Mouse (Mus musculus) CH12.LX (cell line): ENCODE measurements around the gene Anks1b. TPM values are rescaled to one million over a fixed set of nuclear protein-coding genes. Genes with fewer than 3 reads are reported as not detected.

Experiments used
- DNase-seq: peaks from one replicate; pipeline ENCODE4 v3.0.0-alpha.2; 2013; ENCODE audit errors: extremely low read depth
- H3K27ac ChIP-seq: 2 replicates; pipeline ENCODE4 v1.5.1; 2012; ENCODE audit warnings: low read depth, mild to moderate bottlenecking, control low read depth, moderate library complexity; ENCODE audit not compliant: insufficient read depth
- H3K27me3 ChIP-seq: replicated peaks from 2 replicates; pipeline ENCODE3; 2012; ENCODE audit warnings: inconsistent platforms
- H3K36me3 ChIP-seq, 2 experiments: replicated peaks in 1 of 2; 2 replicates each; pipeline versions ENCODE3 to v1.6.1; 2012; ENCODE audit warnings: inconsistent platforms in 1 of 2, low read length in 1 of 2, mild to moderate bottlenecking in 1 of 2, mixed read lengths in 1 of 2, moderate library complexity in 1 of 2; ENCODE audit not compliant: control insufficient read depth in 1 of 2, insufficient read depth in 1 of 2
- H3K4me1 ChIP-seq, 2 experiments: 2 replicates each; pipeline ENCODE4 v1.6.1; 2012; ENCODE audit warnings: inconsistent platforms in 1 of 2, moderate library complexity in 1 of 2; ENCODE audit not compliant: insufficient read depth in 2 of 2, control insufficient read depth in 1 of 2
- H3K4me2 ChIP-seq: 2 replicates; pipeline ENCODE4 v1.6.1; 2012; ENCODE audit warnings: low read depth, mild to moderate bottlenecking, control low read depth; ENCODE audit not compliant: poor library complexity, insufficient read depth, severe bottlenecking
- H3K4me3 ChIP-seq, 3 experiments: fragments of 150-350 bp in 1 of 3; sonication (generic) in 1 of 3; replicated peaks in 1 of 3; 2 replicates each; pipeline versions ENCODE3 to v1.5.1; 2011 to 2012; ENCODE audit warnings: low read depth in 2 of 3, low read length in 2 of 3, mild to moderate bottlenecking in 2 of 3, moderate library complexity in 2 of 3, control low read depth in 1 of 3, improper control_type of control experiment in 1 of 3, inconsistent platforms in 1 of 3, mixed read lengths in 1 of 3; ENCODE audit not compliant: poor library complexity in 1 of 3
- H3K79me2 ChIP-seq: replicated peaks from 2 replicates; pipeline ENCODE4 v1.6.1; 2012; ENCODE audit warnings: mild to moderate bottlenecking, moderate library complexity; ENCODE audit not compliant: control insufficient read depth, poor library complexity, insufficient read depth, severe bottlenecking; ENCODE audit errors: extremely low read depth
- H3K9ac ChIP-seq: 2 replicates; pipeline ENCODE4 v1.6.1; 2012; ENCODE audit warnings: low read depth, mild to moderate bottlenecking, control low read depth, moderate library complexity; ENCODE audit not compliant: insufficient read depth
- H3K9me3 ChIP-seq: replicated peaks from 2 replicates; pipeline ENCODE3; 2012; ENCODE audit warnings: low read length, inconsistent platforms, mixed read lengths
- BHLHE40 ChIP-seq: IDR thresholded peaks from 2 replicates; pipeline ENCODE4 v1.6.1; 2011; ENCODE audit warnings: mild to moderate bottlenecking, low read depth, low read length, improper control_type of control experiment
- CHD2 ChIP-seq: IDR thresholded peaks from 2 replicates; pipeline ENCODE4 v1.6.1; 2011; ENCODE audit warnings: low read length, improper control_type of control experiment
- CTCF ChIP-seq, 2 experiments: IDR thresholded peaks in 1 of 2; conservative IDR thresholded peaks in 1 of 2; 2 replicates each; pipeline ENCODE4 v1.5.1; 2011 to 2012; ENCODE audit warnings: low read depth in 2 of 2, low read length in 2 of 2, improper control_type of control experiment in 1 of 2, inconsistent platforms in 1 of 2, mild to moderate bottlenecking in 1 of 2, moderate library complexity in 1 of 2
- E2F4 ChIP-seq: IDR thresholded peaks from 2 replicates; pipeline ENCODE4 v1.6.1; 2011; ENCODE audit warnings: low read depth, low read length, improper control_type of control experiment; ENCODE audit not compliant: insufficient replicate concordance
- ELF1 ChIP-seq: IDR thresholded peaks from 2 replicates; pipeline ENCODE4 v1.6.1; 2014; ENCODE audit warnings: low read depth, mild to moderate bottlenecking, inconsistent platforms, low read length, improper control_type of control experiment
- GABPA ChIP-seq: IDR thresholded peaks from 2 replicates; pipeline ENCODE4 v1.6.1; 2012; ENCODE audit warnings: low read depth, low read length, improper control_type of control experiment, inconsistent platforms; ENCODE audit not compliant: insufficient replicate concordance
- HCFC1 ChIP-seq: IDR thresholded peaks from 2 replicates; pipeline ENCODE4 v1.6.1; 2012; ENCODE audit warnings: low read depth, mild to moderate bottlenecking, inconsistent platforms, low read length, improper control_type of control experiment
- IRF4 ChIP-seq: IDR thresholded peaks from 2 replicates; pipeline ENCODE4 v1.6.1; 2014; ENCODE audit warnings: low read depth, mild to moderate bottlenecking, inconsistent platforms, low read length, improper control_type of control experiment
- MAFK ChIP-seq: IDR thresholded peaks from 2 replicates; pipeline ENCODE4 v1.6.1; 2011; ENCODE audit warnings: low read length, improper control_type of control experiment; ENCODE audit not compliant: insufficient replicate concordance
- MAX ChIP-seq: IDR thresholded peaks from 2 replicates; pipeline ENCODE4 v1.6.1; 2011; ENCODE audit warnings: low read length, improper control_type of control experiment
- MEF2A ChIP-seq: IDR thresholded peaks from 2 replicates; pipeline ENCODE4 v1.6.1; 2014; ENCODE audit warnings: low read depth, mild to moderate bottlenecking, inconsistent platforms, low read length, improper control_type of control experiment, borderline replicate concordance
- MYC ChIP-seq: IDR thresholded peaks from 2 replicates; pipeline ENCODE4 v1.6.1; 2011; ENCODE audit warnings: low read depth, mild to moderate bottlenecking, improper control_type of control experiment, low read length
- NRF1 ChIP-seq: IDR thresholded peaks from 2 replicates; pipeline ENCODE4 v1.6.1; 2014; ENCODE audit warnings: low read depth, mild to moderate bottlenecking, inconsistent platforms, low read length, improper control_type of control experiment, moderate library complexity
- PAX5 ChIP-seq: IDR thresholded peaks from 2 replicates; pipeline ENCODE4 v1.6.1; 2012; ENCODE audit warnings: low read length, inconsistent platforms, mixed read lengths
- POLR2A ChIP-seq: IDR thresholded peaks from 2 replicates; pipeline ENCODE4 v1.6.1; 2011; ENCODE audit warnings: low read depth, mild to moderate bottlenecking, improper control_type of control experiment, low read length
- POLR2AphosphoS2 ChIP-seq: IDR thresholded peaks from 2 replicates; pipeline ENCODE4 v1.6.1; 2011; ENCODE audit warnings: low read depth, low read length, improper control_type of control experiment
- RAD21 ChIP-seq: IDR thresholded peaks from 2 replicates; pipeline ENCODE4 v1.6.1; 2011; ENCODE audit warnings: low read depth, mild to moderate bottlenecking, low read length, improper control_type of control experiment, moderate library complexity
- RCOR1 ChIP-seq: conservative IDR thresholded peaks from 2 replicates; pipeline ENCODE4 v1.6.1; 2012; ENCODE audit warnings: low read depth, mild to moderate bottlenecking, inconsistent platforms, low read length, improper control_type of control experiment
- TBP ChIP-seq: conservative IDR thresholded peaks from 2 replicates; pipeline ENCODE4 v1.6.1; 2011; ENCODE audit warnings: low read depth, low read length, improper control_type of control experiment
- USF1 ChIP-seq: IDR thresholded peaks from 2 replicates; pipeline ENCODE4 v1.6.1; 2014; ENCODE audit warnings: low read depth, mild to moderate bottlenecking, inconsistent platforms, low read length, improper control_type of control experiment
- USF2 ChIP-seq: conservative IDR thresholded peaks from 2 replicates; pipeline ENCODE4 v1.6.1; 2011; ENCODE audit warnings: low read depth, low read length, improper control_type of control experiment
- ZC3H11A ChIP-seq: IDR thresholded peaks from 2 replicates; pipeline ENCODE4 v1.6.1; 2012; ENCODE audit warnings: low read depth, mild to moderate bottlenecking, inconsistent platforms, low read length, improper control_type of control experiment
- ZMIZ1 ChIP-seq: IDR thresholded peaks from 2 replicates; pipeline ENCODE4 v1.6.1; 2012; ENCODE audit warnings: low read depth, mild to moderate bottlenecking, inconsistent platforms, low read length, improper control_type of control experiment
- ZNF384 ChIP-seq: IDR thresholded peaks from 2 replicates; pipeline ENCODE4 v1.6.1; 2012; ENCODE audit warnings: low read depth, low read length, improper control_type of control experiment, inconsistent platforms
- dilution Hi-C: fragments of 300-500 bp; cut with MboI; formaldehyde crosslinking; loops from 2 replicates; pipeline ENCODE4 v1.14.3; 2020; ENCODE audit warnings: low sequenced_read_pairs; ENCODE audit not compliant: extremely low pct_unique_long_range_greater_than_20kb, extremely low pct_ligation_motif_present
- in situ Hi-C: fragments of 300-500 bp; cut with MboI; formaldehyde crosslinking; loops from 3 replicates; pipeline ENCODE4 v1.14.3; 2019; ENCODE audit warnings: low sequenced_read_pairs, low pct_ligation_motif_present, low pct_unique_long_range_greater_than_20kb, mixed read lengths
- polyA plus RNA-seq: library from polyadenylated mRNA; unstranded; fragments of >175 nt; gene quantifications from 2 replicates; pipeline ENCODE4 v1.2.1, GENCODE M21; 2012; ENCODE audit warnings: low read depth; ENCODE audit not compliant: insufficient read length
- total RNA-seq, 2 experiments: library from RNA; depleted of rRNA; stranded (reverse); fragments of 300-350 nt in 1 of 2; fragments of >200 nt in 1 of 2; gene quantifications; 2 replicates each; pipeline ENCODE4 v1.2.3; 2012 to 2014

Anks1b gene
- total and polyA plus RNA-seq, 3 experiments, result 0.17 TPM; not detected in 2

- no peaks in the 10 kb centered on the region for H3K4me1 ChIP-seq
- no peak overlapping the region for H3K4me2 ChIP-seq
- H3K27me3 ChIP-seq, result no peaks in the 10 kb centered on the region
- no peaks in the 10 kb centered on the region for H3K36me3 ChIP-seq
- no peaks in the 10 kb centered on the region for H3K9me3 ChIP-seq
- no peak for TF ChIP-seq GABPA
- TF ChIP-seq USF2, result no peak
- TF ChIP-seq ELF1, result no peak
- no peak for TF ChIP-seq CTCF (conservative IDR thresholded peaks at IDR 0.05 in 1 of 2, IDR thresholded peaks at IDR 0.05 in 1 of 2; ENCODE audit: low read depth in 2 of 2, low read length in 2 of 2)
- TF ChIP-seq RAD21, result no peak
- no peak for TF ChIP-seq BHLHE40
- no peak for TF ChIP-seq MEF2A
- TF ChIP-seq HCFC1, result no peak
- TF ChIP-seq POLR2AphosphoS2, result no peak
- no peak for TF ChIP-seq ZNF384
- TF ChIP-seq ZC3H11A, result no peak
- TF ChIP-seq PAX5, result no peak
- no peak for TF ChIP-seq POLR2A
- H3K9ac ChIP-seq, result no peak overlapping the region
- dilution Hi-C loops, result no loop called here
- no peak overlapping the region for H3K4me3 ChIP-seq
- DNase-seq, result no peak
- H3K27ac ChIP-seq, result no peak overlapping the region
- in situ Hi-C loops, result no loop called here
- H3K79me2 ChIP-seq, result no peaks in the 10 kb centered on the region
Measured at GRCm38 (mm10) chr10:90940521-90941520, 1067.5 kb downstream of the Anks1b start.

GRCm38 (mm10) chr10:90942001-90942700 lies 1068.8 kb downstream of the Anks1b start:
- dilution Hi-C loops, result no loop called here

More at GRCm38 (mm10) chr10:90942001-90942700, 1068.8 kb downstream of the Anks1b start:
- H3K4me3 ChIP-seq, result no peak overlapping the region
- no peak overlapping the region for H3K9ac ChIP-seq
- no peak overlapping the region for H3K4me2 ChIP-seq
- H3K27ac ChIP-seq, result no peak overlapping the region
- H3K79me2 ChIP-seq, result no peaks in the 10 kb centered on the region
- H3K9me3 ChIP-seq, result no peaks in the 10 kb centered on the region
- H3K27me3 ChIP-seq, result no peaks in the 10 kb centered on the region
- in situ Hi-C loops, result no loop called here
- TF ChIP-seq USF2, result no peak
- TF ChIP-seq POLR2AphosphoS2, result no peak
- TF ChIP-seq MAFK, result no peak
- TF ChIP-seq ZC3H11A, result no peak
- TF ChIP-seq RCOR1, result no peak
- no peak for TF ChIP-seq POLR2A
- TF ChIP-seq USF1, result no peak
- no peak for TF ChIP-seq IRF4
- no peak for TF ChIP-seq MEF2A
- no peak for TF ChIP-seq NRF1
- TF ChIP-seq RAD21, result no peak
- no peak for TF ChIP-seq E2F4
- TF ChIP-seq ZNF384, result no peak
- TF ChIP-seq MYC, result no peak
- no peak for TF ChIP-seq ZMIZ1
- no peak for TF ChIP-seq TBP
- no peak for TF ChIP-seq CHD2
- TF ChIP-seq MAX, result no peak
- DNase-seq, result no peak
- no peaks in the 10 kb centered on the region for H3K4me1 ChIP-seq
- H3K36me3 ChIP-seq, result no peaks in the 10 kb centered on the region
